Mouse (Mus musculus): ENCODE data around the gene Ank. TPM values are rescaled to one million over a fixed set of nuclear protein-coding genes. Genes with fewer than 3 reads are reported as not detected.
A peak's percentile ranks its signal among the peaks of the same experiment; 100 is the strongest.

Ank gene
- polyA plus RNA-seq, 1 experiment: 29.7 TPM

GRCm38 (mm10) chr15:27623286-27623685, 156.8 kb downstream of the Ank start:
- DNase-seq (ENCODE audit: low read depth, low spot score): no peak
- 76% methylated on average over 6 of the region's 6 CpGs for WGBS

GRCm38 (mm10) chr15:27625014-27625889, 158.8 kb downstream of the Ank start:
- no peak for DNase-seq (ENCODE audit: low read depth, low spot score)
- 73% methylated on average over 13 of the region's 13 CpGs for WGBS

- 85% methylated on average over 10 of the region's 10 CpGs for WGBS
- DNase-seq (ENCODE audit: low read depth, low spot score): no peak
These were observed 159.4 kb downstream of the Ank start for GRCm38 (mm10) chr15:27625890-27626255.

- WGBS: 36% methylated on average over 1 of the region's 1 CpGs
- DNase-seq (ENCODE audit: low read depth, low spot score): no peak
These were observed 159.8 kb downstream of the Ank start for GRCm38 (mm10) chr15:27626314-27626713.

- DNase-seq (ENCODE audit: low read depth, low spot score): no peak
- WGBS: 76% methylated on average over 9 of the region's 9 CpGs
These were observed 161.3 kb downstream of the Ank start for GRCm38 (mm10) chr15:27627794-27628193.

GRCm38 (mm10) chr15:27629046-27629445, 162.6 kb downstream of the Ank start:
- WGBS: 51% methylated on average over 4 of the region's 4 CpGs
- no peak for DNase-seq (ENCODE audit: low read depth, low spot score)

- WGBS: under 1% methylated on average over 53 of the region's 53 CpGs
- no peak for DNase-seq (ENCODE audit: low read depth, low spot score)
These were observed 163.5 kb downstream of the Ank start for GRCm38 (mm10) chr15:27629800-27630600.

GRCm38 (mm10) chr15:27630601-27631383, 164.3 kb downstream of the Ank start, which contains the start of gene Otulin:
Gene Otulin, minus strand, starts transcription at chr15:27630693.
- peak; percentile 92 for DNase-seq (ENCODE audit: low read depth, low spot score)
- WGBS: 8% methylated on average over 56 of the region's 56 CpGs

- no peak for DNase-seq (ENCODE audit: low read depth, low spot score)
- WGBS: 67% methylated on average over 8 of the region's 8 CpGs
These were observed 167.7 kb downstream of the Ank start for GRCm38 (mm10) chr15:27633941-27634900.

- DNase-seq (ENCODE audit: low read depth, low spot score): no peak
- 62% methylated on average over 12 of the region's 12 CpGs for WGBS
These were observed 174.7 kb downstream of the Ank start for GRCm38 (mm10) chr15:27641171-27641570.

GRCm38 (mm10) chr15:27642895-27643294, 176.4 kb downstream of the Ank start:
- no peak for DNase-seq (ENCODE audit: low read depth, low spot score)
- WGBS: 92% methylated on average over 3 of the region's 3 CpGs

Other genes starting within 250 kb of the Ank start
- 21.7 and 23.7 TPM in 2 replicates for gene Otulin, start 164.0 kb downstream of the Ank start, polyA plus RNA-seq (2012; rRNA removed)
- 6.7 and 8.3 TPM in 2 replicates for gene Otulinl, start 214.9 kb downstream of the Ank start, polyA plus RNA-seq (2012; rRNA removed)

Data from large intestine, adult 2 months (tissue).